Mouse (Mus musculus): ENCODE data around the gene Soga3.

DNA sequence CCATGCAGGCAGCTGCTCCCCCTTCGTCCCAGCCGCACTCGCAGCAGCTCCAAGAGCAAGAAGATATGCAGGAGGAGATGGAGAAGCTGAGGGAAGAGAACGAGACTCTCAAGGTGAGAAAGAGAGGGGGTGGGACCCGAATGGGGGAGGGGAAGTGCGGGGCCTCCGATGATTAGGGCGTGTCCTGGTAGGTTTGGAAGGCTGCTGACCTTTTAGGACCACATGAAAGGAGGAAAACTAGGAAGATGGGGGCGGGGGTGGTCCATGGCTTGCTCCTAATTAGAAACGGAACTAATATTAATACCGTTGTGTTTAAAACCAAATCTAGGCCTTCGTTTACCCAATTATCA is 4.0 kb downstream of the Soga3 start:
- no peak for TF ChIP-seq GATA1 (IDR thresholded peaks at IDR 0.05; ENCODE audit: low read length)
- TF ChIP-seq TAL1 (IDR thresholded peaks at IDR 0.05; ENCODE audit: low read length): no peak
